Mouse (Mus musculus): ENCODE measurements around the gene Gm3194.
"Not testable (repeated sequence)": the region's sequence is repeated elsewhere in the genome, so short reads cannot be mapped to it uniquely, and the experiment has no call there.

Gene Gm3194

GRCm38 (mm10) chr14:5455367-5455766 is at the start of gene Gm3194:
Gm3194 (minus strand) TSS chr14:5455467.
- DNase-seq (ENCODE audit: low spot score in 2 of 2) = not testable (repeated sequence)

GRCm38 (mm10) chr14:5501374-5501773 is 46.1 kb upstream of the Gm3194 start, which contains the start of gene Gm3488:
Gm3488 (plus strand) TSS chr14:5501674.
- not testable (repeated sequence) for DNase-seq (ENCODE audit: low spot score in 2 of 2)

GRCm38 (mm10) chr14:5483907-5484306 is 28.6 kb upstream of the Gm3194 start, which contains the start of gene Gm3187:
Gm3187 (plus strand) TSS chr14:5484207.
- not testable (repeated sequence) for DNase-seq (ENCODE audit: low spot score in 2 of 2)

GRCm38 (mm10) chr14:5477730-5478129 is 22.5 kb upstream of the Gm3194 start, which contains the start of gene Gm8246:
Gm8246 (minus strand) TSS chr14:5477830.
- DNase-seq (ENCODE audit: low spot score in 2 of 2) = not testable (repeated sequence)

- DNase-seq (ENCODE audit: low spot score in 2 of 2) = not testable (repeated sequence)
These were observed 5.2 kb upstream of the Gm3194 start for GRCm38 (mm10) chr14:5460469-5460868.

- not testable (repeated sequence) for DNase-seq (ENCODE audit: low spot score in 2 of 2)
These were observed 66.3 kb downstream of the Gm3194 start, which contains the start of gene Gm3500 for GRCm38 (mm10) chr14:5388949-5389348. Gm3500 (minus strand) TSS chr14:5389049.

All from frontal cortex, postnatal 25 days (tissue).